Mouse (Mus musculus) WW6 (cell line): Measurements from ENCODE around the gene Ankrd33.

Source experiments
- DNase-seq: peaks from one replicate; pipeline ENCODE4 v3.0.0-alpha.2; 2013; ENCODE audit warnings: low read depth, low spot score

Gene Ankrd33

DNA sequence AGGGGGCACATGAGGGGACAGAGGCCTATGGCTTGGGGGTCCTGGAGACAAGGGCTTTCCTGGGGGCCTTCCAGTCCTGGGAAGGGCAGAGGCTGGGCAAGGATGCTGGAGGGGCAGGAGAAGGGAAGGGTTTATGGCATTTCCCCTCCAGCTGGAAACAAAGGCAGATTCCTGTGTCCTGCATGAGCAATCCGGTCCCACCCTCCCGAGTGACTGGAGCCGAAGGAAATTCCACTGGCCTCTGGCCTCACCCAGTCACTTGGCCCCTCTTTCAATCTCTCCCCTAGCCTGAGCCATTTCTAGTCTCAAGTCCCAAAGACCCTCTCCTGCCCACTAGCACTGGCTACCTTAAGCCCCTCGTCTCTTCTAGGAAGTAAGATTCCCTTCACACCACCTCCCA is 7.6 kb downstream of the Ankrd33 start:
- DNase-seq = no peak

DNA sequence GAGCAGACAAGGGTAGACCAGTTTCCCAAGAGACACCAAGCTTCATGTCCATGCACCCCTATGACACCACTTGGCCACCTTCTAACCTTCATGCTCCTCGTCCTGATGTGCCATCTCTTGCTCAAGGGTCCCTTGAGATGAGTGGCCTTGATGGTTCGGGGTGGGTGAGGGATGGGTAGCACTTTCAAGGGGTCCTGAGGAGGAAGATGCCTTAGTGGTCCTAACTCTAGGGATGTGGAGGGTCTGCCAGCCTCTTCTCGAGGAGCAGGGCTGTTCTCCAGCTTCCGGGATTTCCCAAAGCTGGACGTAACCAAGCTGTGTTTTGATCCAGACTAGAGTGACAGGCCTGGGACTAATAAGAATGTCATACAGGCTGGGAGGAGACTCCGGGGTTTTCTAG is 10.0 kb downstream of the Ankrd33 start:
- no peak for DNase-seq

DNA sequence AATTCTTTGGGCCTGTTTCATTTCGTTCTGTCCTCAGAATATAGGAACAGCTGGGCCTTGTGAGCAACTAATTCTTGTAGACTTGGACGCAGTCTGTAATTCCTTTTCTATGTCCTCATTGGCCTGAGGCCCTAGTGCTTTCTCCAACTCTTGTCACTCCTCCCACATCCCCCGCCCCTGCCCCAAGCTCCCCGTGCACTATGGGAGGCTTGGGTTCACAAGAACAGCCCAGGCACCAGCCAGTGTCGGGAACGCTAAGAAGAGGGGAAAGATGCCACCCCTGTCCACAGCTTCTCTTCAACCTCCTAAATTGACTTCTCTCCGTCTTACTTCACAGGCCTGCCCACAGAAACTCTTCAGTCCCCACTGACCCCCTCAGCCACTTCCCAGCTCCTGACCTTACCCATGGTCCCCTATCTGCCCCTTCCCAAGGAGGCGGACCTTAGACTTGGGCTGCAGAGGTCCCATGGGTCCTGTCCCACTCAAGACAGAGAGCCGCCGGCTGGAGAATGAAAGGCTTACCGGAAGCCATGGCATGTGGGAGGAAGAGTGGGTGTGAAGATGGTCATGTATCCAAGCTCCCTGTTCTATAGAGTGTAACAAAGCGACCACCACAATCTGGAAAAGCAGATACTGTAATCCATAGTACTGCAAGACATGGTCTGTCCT is 11.5 kb downstream of the Ankrd33 start:
- DNase-seq = no peak

DNA sequence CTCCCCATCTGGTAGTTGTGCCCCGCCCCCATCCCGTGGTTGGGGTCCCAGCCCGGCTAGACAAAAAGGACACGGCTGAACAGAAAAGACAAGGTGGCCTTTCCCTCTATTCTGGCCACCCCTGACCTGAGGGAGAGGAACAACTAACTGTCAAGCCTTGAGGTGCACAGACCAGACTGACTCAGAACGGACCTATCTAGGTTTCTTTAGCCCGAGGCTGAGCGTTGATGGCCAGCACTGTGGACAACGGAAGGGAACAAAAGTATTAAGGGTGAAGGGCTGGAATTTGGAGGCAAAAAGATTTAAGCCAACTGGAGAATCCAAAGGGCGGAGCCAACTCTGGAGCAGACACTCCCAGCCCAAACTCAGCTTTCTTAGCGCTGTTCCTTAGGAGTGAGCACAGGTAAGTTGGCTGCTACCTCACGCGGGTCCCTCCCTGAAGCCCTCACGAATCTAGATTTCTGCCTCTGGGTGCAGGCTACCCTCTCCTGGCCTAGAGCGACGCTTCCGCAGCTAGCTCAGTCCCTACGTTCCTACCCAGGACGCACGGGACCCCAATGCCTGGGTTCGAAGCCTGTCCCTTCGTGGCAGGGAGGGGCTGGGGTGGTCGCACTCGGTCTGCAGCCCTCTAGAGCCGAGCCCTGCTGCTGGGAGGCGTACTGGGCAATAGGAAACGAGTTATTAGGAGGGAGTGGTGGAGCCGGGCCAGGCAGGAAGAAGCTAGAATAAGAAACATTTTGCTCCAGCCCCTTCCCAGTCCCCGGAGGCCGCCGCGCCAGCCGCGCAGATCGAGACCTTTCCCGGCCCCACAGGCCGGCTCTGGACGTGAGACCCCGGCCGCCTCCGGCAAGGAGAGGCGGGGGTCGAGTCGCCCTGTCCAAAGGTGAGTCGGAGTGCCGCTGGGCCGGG is 12.9 kb downstream of the Ankrd33 start, which contains the start of gene Acvrl1:
Gene Acvrl1, plus strand, starts transcription at position 342 of the 909 bp plus-strand sequence.
- no peak for DNase-seq

DNA sequence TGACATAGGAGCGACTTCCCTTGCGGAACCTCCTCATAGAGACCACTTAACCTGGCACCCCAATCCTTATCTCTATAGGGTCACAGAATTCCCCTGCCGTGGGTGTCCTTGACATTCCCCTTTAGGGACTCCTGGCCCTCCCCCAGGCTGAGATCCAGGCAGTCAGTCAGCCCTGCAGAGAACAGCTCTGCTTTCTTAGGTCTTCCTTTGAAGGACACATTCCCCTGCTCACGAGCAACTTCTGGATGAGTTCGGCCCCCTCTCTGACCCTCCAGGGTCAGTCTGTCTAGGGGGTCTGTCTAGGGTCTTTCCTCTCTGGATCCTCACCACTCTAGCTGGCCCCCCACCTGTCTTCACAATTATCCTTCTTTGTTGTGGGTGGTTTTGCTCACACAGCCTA is 13.9 kb downstream of the Ankrd33 start:
- DNase-seq = no peak

DNA sequence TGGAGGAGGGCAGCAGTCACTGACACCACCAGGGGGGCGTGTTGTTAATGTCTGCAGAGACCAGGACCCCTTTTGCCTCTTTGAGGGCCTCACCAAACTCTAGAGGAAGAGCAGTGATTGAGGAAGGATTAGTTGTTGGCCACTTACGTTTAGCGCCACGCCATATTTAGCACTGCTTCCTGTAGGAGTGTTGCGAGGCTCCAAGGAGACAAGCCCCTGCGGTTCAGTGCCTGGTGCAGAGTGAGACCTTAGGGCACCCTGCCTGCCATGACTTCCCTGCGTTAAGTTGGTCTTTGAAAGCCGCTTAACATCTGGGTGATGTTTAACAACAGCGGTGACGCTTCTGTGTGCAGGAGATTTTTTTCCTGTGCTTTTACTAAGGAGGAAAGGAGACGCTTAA is 15.9 kb downstream of the Ankrd33 start:
- no peak for DNase-seq

DNA sequence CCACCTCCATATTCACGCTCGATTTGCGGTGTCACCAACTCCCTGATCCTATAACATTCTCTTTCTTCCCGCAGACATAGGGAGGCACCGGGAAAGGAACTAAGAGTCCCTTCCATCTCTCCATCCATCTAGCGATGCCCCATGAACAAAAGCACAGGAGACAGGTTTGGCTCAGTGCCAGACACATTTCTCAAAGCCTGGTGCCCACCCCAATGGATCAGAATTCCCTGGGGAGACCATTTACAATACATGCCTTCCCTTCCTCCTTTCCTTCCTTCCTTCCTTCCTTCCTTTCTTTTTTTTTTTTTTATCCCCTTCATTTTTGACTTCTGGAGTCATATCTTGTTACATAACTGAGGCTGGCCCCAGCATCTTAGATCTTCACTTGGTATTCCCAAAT is 16.5 kb downstream of the Ankrd33 start:
- no peak for DNase-seq

DNA sequence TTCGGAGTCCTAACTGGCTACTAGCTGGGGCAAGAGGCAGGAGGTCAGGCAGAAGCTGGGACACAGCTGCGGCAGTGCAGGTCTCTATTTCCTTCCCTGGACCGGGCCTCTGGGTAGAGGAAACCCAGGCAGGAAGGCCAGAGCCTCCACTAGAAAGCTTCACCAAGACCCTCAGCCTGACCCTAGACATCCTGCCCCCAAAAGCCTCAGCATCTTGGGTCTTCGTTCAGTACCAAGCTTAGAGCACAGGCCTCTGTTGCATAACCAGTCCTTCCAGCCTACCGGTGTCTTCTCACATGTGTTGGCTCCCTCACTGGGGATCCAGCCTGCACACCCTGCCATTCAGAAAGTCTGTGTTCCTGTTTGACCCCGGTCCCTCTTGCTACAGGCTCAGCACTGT is 17.2 kb downstream of the Ankrd33 start:
- DNase-seq = no peak

DNA sequence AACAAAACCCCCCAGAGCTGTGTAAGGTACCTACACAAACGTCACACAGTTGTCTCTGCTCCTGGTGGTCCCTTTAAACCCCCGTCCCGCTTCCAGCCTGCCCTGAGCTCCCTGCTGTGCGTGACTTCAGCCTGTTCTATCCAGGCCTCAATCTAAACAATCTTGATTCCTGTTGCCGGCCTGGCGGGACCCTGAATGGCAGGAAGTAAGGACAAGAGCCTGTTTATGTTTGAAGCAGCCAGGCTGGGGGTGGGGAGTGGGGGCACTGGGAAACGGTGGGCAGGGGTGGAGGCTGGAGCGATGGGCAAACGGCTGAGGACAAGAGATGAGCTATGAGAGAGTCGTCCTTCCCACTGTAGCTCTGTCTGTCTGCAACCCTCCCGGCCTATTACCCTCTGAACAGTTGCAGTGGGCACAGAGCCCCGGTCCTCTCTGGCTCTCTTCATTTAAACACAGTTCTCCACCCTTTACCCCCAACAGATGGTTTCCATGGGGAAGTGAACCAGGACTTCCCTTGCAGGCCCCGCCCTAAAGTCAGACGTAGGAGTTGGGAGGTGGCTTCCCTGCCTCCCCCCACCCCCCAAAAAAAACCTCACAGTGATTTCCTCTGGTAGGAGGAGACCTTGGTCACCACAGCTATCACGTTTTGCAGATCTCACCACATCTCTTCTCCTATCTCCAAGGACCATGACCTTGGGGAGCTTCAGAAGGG is 18.6 kb downstream of the Ankrd33 start:
- DNase-seq = no peak

DNA sequence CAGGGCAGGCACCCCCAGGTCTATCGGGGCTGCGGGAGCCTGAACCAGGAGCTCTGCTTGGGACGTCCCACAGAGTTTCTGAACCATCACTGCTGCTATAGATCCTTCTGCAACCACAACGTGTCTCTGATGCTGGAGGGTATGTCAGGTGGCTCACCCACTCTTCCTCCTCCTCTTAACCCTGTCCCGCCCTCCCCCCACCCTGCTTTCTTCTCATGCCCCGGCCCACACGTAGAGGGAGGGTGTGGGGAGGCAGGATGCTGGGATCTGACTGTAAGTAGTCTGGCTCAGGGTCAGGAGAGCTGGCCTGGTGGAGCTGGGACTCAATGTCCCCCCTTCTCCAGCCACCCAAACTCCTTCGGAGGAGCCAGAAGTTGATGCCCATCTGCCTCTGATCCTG is 19.9 kb downstream of the Ankrd33 start:
- DNase-seq = no peak

DNA sequence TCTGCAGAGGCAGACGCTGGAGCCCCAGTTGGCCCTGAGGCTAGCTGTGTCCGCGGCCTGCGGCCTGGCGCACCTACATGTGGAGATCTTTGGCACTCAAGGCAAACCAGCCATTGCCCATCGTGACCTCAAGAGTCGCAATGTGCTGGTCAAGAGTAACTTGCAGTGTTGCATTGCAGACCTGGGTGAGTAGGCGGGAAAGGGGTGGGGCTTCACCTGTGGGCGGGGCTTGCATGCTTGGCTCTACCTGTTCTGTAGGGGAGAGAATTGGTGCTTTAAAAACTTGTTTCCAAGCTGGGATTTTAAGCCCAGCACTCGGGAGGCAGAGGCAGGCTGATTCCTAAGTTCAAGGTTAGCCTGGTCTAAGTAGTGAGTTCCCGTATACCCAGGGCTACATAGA is 21.9 kb downstream of the Ankrd33 start:
- DNase-seq = no peak

DNA sequence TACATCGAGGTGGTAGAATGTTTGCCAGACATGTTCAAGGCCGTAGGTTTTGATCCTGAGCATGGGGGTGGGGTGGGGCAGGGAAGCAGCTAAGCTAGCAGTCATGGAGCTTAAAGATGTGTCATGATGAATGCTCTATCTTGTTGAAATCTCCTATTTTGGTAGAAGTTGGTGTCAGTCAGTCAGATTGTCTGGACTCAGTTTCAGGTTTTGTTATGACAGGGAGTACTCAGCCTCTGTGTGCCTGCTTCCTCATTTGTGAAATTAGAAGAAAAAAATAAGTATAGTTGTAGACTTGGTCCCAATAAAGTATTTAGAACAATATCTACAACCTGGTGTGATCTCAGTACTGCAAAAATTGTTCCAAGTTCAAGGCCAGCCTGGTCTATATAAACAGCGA is 23.1 kb downstream of the Ankrd33 start:
- no peak for DNase-seq

DNA sequence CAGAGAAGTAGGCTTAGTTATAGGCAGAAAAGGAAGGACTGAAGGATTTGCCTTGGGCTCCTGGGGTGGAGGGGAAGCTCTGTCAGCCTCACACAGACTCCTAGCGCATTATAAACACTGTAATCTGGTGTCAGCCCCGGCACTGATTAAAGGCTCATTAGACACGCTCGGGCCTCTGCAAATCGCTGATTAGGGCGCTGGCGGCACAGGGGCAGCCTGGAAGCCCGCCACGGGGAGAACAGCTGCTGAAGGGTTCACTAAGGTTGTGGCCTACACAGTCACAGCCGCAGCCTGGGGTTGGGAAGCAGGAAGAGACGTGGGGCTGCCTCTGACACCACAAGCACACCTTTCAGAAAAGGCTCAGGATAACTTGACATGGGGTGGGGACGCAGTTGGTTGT is 24.3 kb downstream of the Ankrd33 start:
- no peak for DNase-seq

DNA sequence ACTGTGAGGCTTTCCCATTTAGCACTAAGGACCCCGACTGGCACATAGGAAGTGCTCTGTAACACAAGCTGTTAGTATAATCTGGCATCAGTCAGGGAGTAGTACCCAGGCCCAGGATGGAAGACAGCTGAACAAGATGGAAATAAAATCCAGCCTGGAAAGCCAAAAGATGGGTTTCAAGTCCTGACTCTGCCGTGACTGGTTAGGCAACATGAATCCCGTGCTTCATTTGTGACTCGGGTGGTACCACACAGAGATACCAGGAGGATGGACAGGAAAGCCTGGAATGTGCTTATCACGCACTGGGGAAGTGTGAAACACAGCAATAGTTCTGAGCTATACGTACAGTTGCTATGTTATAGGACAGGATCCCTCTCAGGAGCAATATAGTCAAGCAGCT is 25.0 kb downstream of the Ankrd33 start:
- DNase-seq = no peak

DNA sequence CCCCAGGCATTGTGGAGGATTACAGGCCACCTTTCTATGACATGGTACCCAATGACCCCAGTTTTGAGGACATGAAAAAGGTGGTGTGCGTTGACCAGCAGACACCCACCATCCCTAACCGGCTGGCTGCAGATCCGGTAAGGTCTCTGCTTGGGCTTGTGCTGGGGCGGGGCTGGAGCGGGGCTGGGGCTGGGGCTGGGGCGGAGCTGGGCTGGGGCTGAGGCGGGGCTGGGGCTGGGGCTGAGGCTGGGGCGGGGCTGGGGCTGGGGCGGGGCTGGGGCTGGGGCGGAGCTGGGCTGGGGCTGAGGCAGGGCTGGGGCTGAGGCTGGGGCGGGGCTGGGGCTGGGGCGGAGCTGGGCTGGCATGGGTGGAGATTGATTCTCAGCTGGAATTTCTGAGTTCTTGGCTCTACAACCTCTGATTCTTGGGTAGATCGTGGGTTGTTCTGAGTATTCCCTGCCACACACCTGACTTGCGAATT is 25.5 kb downstream of the Ankrd33 start:
- no peak for DNase-seq

DNA sequence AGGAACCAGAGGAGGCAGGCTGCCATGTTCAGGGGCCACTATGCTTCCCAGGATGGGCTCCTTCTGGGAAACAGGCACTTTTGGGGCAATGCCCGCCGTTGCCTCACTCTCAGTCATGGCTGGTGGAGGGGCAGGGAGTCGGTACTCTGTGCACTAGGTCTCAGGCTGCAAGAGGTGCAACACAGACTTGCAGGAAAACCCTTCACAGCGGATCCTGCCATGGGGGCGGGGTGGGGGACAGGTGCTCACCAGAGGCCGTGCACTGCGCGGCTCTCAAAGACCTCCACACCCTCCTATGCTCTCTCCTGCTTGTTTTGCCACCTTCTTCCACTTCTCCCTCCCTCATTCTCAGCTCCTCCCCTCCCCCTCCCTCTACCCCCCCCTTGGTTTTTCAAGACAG is 27.1 kb downstream of the Ankrd33 start:
- no peak for DNase-seq

DNA sequence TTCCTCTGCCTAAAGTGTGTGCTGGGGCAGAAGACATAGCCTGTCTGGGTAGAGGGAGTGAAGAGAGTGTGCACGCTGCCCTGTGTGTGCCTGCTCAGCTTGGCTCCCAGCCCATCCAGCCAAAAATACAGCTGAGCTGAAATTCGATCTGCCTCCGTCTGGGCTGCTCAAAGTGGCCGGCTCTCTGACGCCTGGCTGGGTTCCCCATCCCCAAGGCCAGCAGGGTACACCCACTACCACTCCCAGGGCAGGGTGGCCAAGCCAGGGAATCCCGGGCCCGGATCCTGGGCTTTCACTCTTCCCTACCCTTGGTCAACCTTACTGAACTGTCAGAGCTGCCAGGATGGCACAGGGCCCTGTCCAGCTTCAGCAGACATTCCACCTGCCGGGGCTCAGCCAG is 27.9 kb downstream of the Ankrd33 start:
- DNase-seq = no peak

DNA sequence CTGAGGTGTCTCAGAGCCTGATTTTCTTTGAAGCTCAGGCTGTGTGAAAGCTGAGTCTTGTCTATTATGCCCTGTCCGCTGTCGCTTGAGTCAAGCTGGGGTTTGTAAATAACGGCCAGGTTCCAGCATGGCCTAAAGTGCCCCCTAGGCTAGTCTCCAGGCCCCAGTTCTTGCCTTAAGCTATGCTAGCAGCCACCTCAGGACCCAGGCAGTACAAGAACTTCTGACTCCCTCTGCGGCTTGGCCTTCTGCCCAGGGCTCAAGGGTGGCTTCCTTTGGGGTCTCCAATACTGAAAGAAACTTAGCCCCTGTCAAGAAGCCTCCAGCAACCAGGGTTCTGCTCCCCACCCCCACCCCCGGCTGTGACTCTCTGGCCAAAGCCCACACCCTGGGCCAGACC is 28.6 kb downstream of the Ankrd33 start:
- DNase-seq = no peak

DNA sequence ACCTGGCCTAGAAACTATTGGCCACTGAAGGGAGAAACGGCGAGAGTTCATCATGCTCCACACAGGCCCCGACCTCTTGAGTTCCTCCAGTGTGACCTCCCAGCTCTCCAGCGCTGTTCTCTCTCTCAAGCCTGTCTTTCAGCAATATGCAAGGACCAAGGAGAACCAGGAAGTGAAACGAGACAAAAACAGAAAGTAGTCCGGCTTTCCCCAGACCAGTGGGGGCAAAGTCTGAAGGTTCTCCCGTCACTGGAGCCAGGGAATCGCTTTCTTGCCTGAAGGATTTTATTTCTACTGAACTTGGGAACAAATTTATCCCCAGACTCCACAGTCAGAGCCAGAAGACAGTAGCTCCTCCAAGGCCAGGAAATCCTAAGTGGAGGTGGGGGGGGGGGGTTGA is 29.2 kb downstream of the Ankrd33 start:
- no peak for DNase-seq

DNA sequence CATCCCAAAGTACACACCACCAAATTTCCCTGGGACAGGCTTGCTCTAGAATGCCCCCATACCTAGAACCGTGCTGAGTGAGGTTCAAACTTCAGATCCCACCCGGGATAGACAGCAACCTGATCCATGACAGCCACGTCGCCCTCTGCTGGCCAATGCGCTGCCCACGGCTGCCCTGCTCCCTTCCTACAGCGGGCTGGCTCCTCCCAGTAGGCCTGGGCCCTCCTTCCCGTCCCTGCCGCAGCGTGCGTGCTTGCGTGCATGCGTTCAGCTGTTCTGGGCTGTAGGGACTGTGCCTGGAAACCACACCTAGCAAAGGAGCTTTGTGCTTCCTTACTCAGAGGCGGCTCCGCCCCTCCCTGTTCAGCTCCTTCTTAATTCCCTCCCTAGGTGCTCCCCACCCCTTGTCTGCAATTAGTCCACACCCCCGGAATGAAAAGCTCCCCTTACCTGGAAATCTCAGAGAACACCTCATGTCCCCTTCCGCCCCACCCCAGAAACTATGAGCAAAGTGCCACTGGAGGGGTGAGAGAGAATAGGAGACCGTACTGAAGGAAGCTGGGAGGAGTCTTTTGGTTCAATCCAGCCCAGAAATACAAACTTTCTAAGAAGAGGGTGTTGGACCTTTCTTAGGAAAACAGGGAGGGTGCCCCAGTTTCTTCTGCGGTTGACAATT is 30.0 kb downstream of the Ankrd33 start:
- peak; percentile 87 for DNase-seq

DNA sequence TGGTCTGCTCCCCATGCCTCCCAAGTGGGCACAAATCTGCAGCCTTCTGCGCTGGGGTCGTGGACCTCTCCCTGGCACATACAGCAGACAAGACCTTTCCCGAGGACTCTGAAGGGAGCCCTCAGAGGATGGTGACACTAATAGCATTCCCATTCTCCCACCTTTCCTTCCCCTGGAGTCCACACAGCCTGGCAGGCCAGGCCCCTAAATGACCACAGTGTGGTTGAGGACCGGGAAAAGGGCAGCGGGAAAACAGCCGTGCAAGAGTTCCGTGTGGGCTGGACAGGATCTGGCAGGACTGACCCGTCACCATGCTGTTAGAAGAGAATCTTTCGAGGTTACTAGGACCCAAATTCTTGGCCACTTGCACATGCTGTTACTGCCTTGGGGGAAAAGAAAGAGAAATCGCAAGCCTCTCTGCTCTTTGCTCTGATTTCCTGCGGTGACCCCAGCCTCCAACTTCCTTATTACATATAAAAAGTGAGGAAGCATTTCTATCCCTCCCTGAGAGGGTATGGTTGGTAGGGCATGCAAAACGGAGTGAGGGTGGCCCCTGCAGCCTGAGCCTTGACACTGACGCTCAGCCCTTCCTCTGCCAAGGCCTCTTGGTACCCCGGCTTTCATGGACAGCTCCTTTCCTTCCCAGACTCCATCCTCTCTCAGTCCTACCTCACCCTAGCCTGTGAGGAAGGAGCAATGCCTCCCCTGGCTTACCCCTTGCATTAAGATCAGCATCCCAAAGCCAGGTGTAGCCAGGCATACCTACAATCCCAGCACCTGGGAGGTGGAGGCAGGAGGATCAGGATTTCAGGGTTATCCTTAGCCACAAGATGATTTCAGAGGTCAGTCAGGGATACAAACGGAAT is 30.8 kb downstream of the Ankrd33 start:
- no peak for DNase-seq
